Mouse (Mus musculus): Measurements from ENCODE around the gene Cnn2.

GRCm38 (mm10) chr10:79955691-79956090, 32.7 kb upstream of the Cnn2 start:
- TF ChIP-seq CEBPB (IDR thresholded peaks at IDR 0.05; ENCODE audit: insufficient read depth, poor library complexity, severe bottlenecking) (no peak), USF1 (IDR thresholded peaks at IDR 0.05; ENCODE audit: low read depth) (no peak), MYOG (IDR thresholded peaks at IDR 0.05; ENCODE audit: control insufficient read depth in 1 of 3, insufficient read depth in 1 of 3, insufficient read length in 2 of 3, low read depth in 2 of 3) (no peak), POLR2AphosphoS2 (IDR thresholded peaks at IDR 0.05; ENCODE audit: insufficient read length, low read depth) (no peak)

Data from myocyte (in vitro differentiated cells).